Mouse (Mus musculus): ENCODE data around the gene Alyref. TPM values are rescaled to one million over a fixed set of nuclear protein-coding genes. Genes with fewer than 3 reads are reported as not detected.

Alyref gene
- 213 TPM in 2 replicates for polyA plus RNA-seq (2015; fragmentation: Nextera tagmentation; extraction: Ambion mirVana)

GRCm38 (mm10) chr11:120598283-120598989 is at the start of gene Alyref, which contains the start of gene Anapc11:
TSS of gene Alyref (minus strand) at chr11:120598365.
TSS of gene Anapc11 (plus strand) at chr11:120598421.
- H3K4me3 ChIP-seq (ENCODE audit: low read depth, low read length) = peak within 1 kb of the TSS; percentile 91
- no peaks in the 10 kb centered on the region for H3K27me3 ChIP-seq (ENCODE audit: control insufficient read depth, insufficient read depth, low read length)
- no peaks in the 10 kb centered on the region for H3K4me1 ChIP-seq (replicated peaks; ENCODE audit: control insufficient read depth, insufficient read depth)
- TF ChIP-seq EP300 (optimal IDR thresholded peaks at IDR 0.05) (peak; percentile 67), CTCF (IDR thresholded peaks at IDR 0.05; ENCODE audit: low read depth) (no peak; the same call in 1 of the 2 replicates)
- DNase-seq (ENCODE audit: low spot score) (peak; percentile 97), ATAC-seq (ENCODE audit: low FRiP score, low TSS enrichment) (peak; percentile 98)
- peak within 1 kb of the TSS; percentile 94 for H3K27ac ChIP-seq (replicated peaks)
- no peaks in the 10 kb centered on the region for H3K9me3 ChIP-seq (ENCODE audit: control insufficient read depth, low read length)
- WGBS = under 1% methylated on average over 84 of the region's 88 CpGs
- peak within 1 kb of the TSS; percentile 91 for H3K4me2 ChIP-seq (replicated peaks; ENCODE audit: low read depth)
- H3K36me3 ChIP-seq (ENCODE audit: control insufficient read depth, insufficient read depth, low read length) = peaks cover 26% of the 10 kb centered on the region
- peak within 1 kb of the TSS; percentile 96 for H3K9ac ChIP-seq (ENCODE audit: low read length)

DNA sequence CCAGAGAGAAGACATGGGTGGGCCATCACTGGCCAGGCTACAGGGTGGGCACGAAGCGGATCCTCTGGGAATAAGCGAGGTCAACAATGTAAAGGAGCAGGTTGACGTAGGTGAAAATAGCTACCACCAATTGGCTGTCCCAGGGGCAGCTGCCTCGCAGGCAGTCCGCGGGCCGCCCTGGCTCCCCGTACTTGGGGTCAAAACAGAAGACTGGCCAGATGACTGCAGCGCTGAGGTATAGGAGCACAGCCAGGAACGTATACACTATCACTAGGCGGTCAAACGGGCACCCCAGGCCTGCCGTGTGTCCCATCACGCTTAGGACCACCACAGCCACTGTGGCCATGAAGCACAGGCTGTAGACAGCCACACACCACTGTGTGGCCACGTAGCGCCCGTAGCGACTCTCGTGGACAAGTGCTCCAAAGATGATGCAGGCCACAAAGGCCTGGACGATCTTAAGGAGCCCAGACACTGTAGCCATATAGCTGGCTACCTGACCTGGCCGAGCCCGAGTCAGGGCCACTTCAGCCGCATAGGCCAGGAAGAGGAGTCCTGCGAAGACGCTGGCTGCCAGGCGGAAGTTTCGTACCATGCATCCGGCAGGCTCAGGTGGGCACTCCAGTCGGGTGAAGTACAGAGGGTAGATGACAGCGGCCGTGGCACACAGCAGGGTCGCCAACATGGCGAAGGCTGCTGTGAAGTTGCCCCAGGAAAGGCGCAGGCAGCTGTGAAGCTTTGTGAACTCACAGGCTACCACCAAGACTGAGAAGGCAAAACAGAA is 49.1 kb upstream of the Alyref start:
- TF ChIP-seq EP300 (optimal IDR thresholded peaks at IDR 0.05) (no peak), CTCF (IDR thresholded peaks at IDR 0.05; ENCODE audit: low read depth) (no peak)
- DNase-seq (ENCODE audit: low spot score) (no peak), ATAC-seq (ENCODE audit: low FRiP score, low TSS enrichment) (no peak)
- WGBS = 77% methylated on average over 35 of the region's 35 CpGs
- Histone ChIP-seq H3K9ac (ENCODE audit: low read length) (no peak overlapping the region), H3K36me3 (ENCODE audit: control insufficient read depth, insufficient read depth, low read length) (no peaks in the 10 kb centered on the region), H3K27ac (replicated peaks) (no peak overlapping the region), H3K27me3 (ENCODE audit: control insufficient read depth, insufficient read depth, low read length) (no peaks in the 10 kb centered on the region), H3K4me1 (replicated peaks; ENCODE audit: control insufficient read depth, insufficient read depth) (no peaks in the 10 kb centered on the region), H3K4me2 (replicated peaks; ENCODE audit: low read depth) (no peak overlapping the region), H3K9me3 (ENCODE audit: control insufficient read depth, low read length) (no peaks in the 10 kb centered on the region), H3K4me3 (ENCODE audit: low read depth, low read length) (no peak overlapping the region)

DNA sequence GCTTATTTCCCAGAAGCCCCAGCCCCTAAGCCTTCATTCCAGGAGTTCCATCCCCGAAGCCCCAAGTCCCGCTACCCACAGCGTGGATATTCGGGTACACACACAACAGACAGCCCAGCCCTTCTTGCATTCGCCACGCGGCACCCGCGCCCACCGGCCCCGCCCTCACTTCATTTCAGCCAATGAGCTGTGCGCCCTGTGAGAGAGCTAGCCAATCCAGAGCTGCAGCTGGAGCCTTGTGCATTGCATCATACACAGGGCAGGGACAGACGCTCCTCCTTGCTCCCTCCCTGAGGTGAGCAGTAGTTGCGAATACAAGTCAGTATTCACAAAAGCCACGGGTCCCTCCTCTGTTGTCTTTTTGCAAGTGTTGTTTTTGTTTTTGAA is 45.4 kb upstream of the Alyref start, which contains the start of gene Pycr1:
TSS of gene Pycr1 (minus strand) at position 169 of the 387 bp plus-strand sequence.
- WGBS = 2% methylated on average over 15 of the region's 15 CpGs
- no peaks in the 10 kb centered on the region for H3K4me1 ChIP-seq (replicated peaks; ENCODE audit: control insufficient read depth, insufficient read depth)
- DNase-seq (ENCODE audit: low spot score) (peak; percentile 96), ATAC-seq (ENCODE audit: low FRiP score, low TSS enrichment) (peak; percentile 98)
- no peak within 1 kb of the TSS; the same call in 1 of the 2 replicates for H3K27ac ChIP-seq (replicated peaks)
- no peaks in the 10 kb centered on the region for H3K27me3 ChIP-seq (ENCODE audit: control insufficient read depth, insufficient read depth, low read length)
- H3K4me2 ChIP-seq (replicated peaks; ENCODE audit: low read depth) = peak within 1 kb of the TSS; percentile 93
- peak within 1 kb of the TSS; percentile 46 for H3K4me3 ChIP-seq (ENCODE audit: low read depth, low read length)
- H3K36me3 ChIP-seq (ENCODE audit: control insufficient read depth, insufficient read depth, low read length) = no peaks in the 10 kb centered on the region
- no peak for TF ChIP-seq CTCF (IDR thresholded peaks at IDR 0.05; ENCODE audit: low read depth)
- TF ChIP-seq EP300 (optimal IDR thresholded peaks at IDR 0.05) = no peak
- peak within 1 kb of the TSS; percentile 66 for H3K9ac ChIP-seq (ENCODE audit: low read length)
- no peaks in the 10 kb centered on the region for H3K9me3 ChIP-seq (ENCODE audit: control insufficient read depth, low read length)

GRCm38 (mm10) chr11:120642939-120643600 is 44.9 kb upstream of the Alyref start:
- ATAC-seq (ENCODE audit: low FRiP score, low TSS enrichment) (peak; percentile 41), DNase-seq (ENCODE audit: low spot score) (peak; percentile 43)
- Histone ChIP-seq H3K4me1 (replicated peaks; ENCODE audit: control insufficient read depth, insufficient read depth) (no peaks in the 10 kb centered on the region), H3K9me3 (ENCODE audit: control insufficient read depth, low read length) (no peaks in the 10 kb centered on the region), H3K9ac (ENCODE audit: low read length) (peak overlapping the region; percentile 66), H3K27ac (replicated peaks) (no peak overlapping the region; the same call in 1 of the 2 replicates), H3K4me3 (ENCODE audit: low read depth, low read length) (peak overlapping the region; percentile 46), H3K36me3 (ENCODE audit: control insufficient read depth, insufficient read depth, low read length) (no peaks in the 10 kb centered on the region), H3K27me3 (ENCODE audit: control insufficient read depth, insufficient read depth, low read length) (no peaks in the 10 kb centered on the region), H3K4me2 (replicated peaks; ENCODE audit: low read depth) (peak overlapping the region; percentile 93)
- TF ChIP-seq EP300 (optimal IDR thresholded peaks at IDR 0.05) (no peak), CTCF (IDR thresholded peaks at IDR 0.05; ENCODE audit: low read depth) (no peak)
- 2% methylated on average over 18 of the region's 18 CpGs for WGBS

- TF ChIP-seq EP300 (optimal IDR thresholded peaks at IDR 0.05) (no peak), CTCF (IDR thresholded peaks at IDR 0.05; ENCODE audit: low read depth) (no peak)
- H3K9ac ChIP-seq (ENCODE audit: low read length) = no peak overlapping the region
- H3K4me1 ChIP-seq (replicated peaks; ENCODE audit: control insufficient read depth, insufficient read depth) = no peaks in the 10 kb centered on the region
- H3K4me3 ChIP-seq (ENCODE audit: low read depth, low read length) = no peak overlapping the region
- H3K4me2 ChIP-seq (replicated peaks; ENCODE audit: low read depth) = no peak overlapping the region
- no peaks in the 10 kb centered on the region for H3K36me3 ChIP-seq (ENCODE audit: control insufficient read depth, insufficient read depth, low read length)
- H3K27ac ChIP-seq (replicated peaks) = no peak overlapping the region
- H3K9me3 ChIP-seq (ENCODE audit: control insufficient read depth, low read length) = no peaks in the 10 kb centered on the region
- 81% methylated on average over 8 of the region's 8 CpGs for WGBS
- no peaks in the 10 kb centered on the region for H3K27me3 ChIP-seq (ENCODE audit: control insufficient read depth, insufficient read depth, low read length)
- ATAC-seq (ENCODE audit: low FRiP score, low TSS enrichment) = no peak
- DNase-seq (ENCODE audit: low spot score) = no peak
Observed at GRCm38 (mm10) chr11:120641869-120642268, 43.7 kb upstream of the Alyref start.
